26 mouse cellular contexts compared by ENCODE assay signal in the genomic region with DNA sequence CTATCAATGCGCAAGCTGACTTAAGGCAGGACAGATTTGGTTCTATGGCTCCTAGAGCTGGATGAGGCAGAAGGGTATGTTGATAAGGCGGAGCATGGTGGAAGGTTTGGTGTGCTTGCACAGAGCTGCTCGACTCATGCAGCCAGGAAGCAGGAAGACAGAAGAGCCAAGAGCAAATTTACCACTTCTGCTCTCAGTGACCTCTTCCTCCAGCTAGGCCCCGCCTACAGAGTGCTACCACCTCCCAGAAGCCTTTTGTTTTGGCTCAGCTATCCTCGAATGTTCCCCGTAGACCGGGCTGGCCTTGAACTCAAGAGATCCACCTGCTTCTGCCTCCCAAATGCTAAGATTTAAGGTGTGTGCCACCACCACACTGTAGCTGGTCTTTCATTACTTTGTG. TPM values are rescaled to one million over a fixed set of nuclear protein-coding genes. Genes with fewer than 3 reads are reported as not detected.
A peak's percentile ranks its signal among the peaks of the same experiment; 100 is the strongest.
DNase-seq lines count a peak whose midpoint lies in the region; ATAC-seq and TF ChIP-seq lines count a peak whose summit lies in the region.
"Had no signal": no experiment of that assay in that cellular context is flagged by ENCODE, and none has a peak within 500 bp of the region (broad histone marks: within the 10 kb centered on the region; RNA-seq: fewer than 3 reads in every experiment).

No protein-coding gene starts in this region.

- H3K4me3 ChIP-seq in heart, embryonic 11.5 days (ENCODE audit: low read depth, low read length): no peak overlapping the region
- no peak overlapping the region for H3K4me3 ChIP-seq in ES-Bruce4 (ENCODE audit: low read depth, low read length)
- H3K4me3 ChIP-seq: forebrain, embryonic 13.5 days; midbrain, embryonic 15.5 days; neural tube, embryonic 12.5 days had no signal

- H3K4me2 ChIP-seq in heart, embryonic 11.5 days: no peak overlapping the region
- H3K4me2 ChIP-seq: forebrain, embryonic 13.5 days; hindbrain, embryonic 14.5 days; midbrain, embryonic 15.5 days; neural tube, embryonic 12.5 days had no signal

- H3K27me3 ChIP-seq in heart, embryonic 11.5 days (ENCODE audit: control insufficient read depth, insufficient read depth, low read length): no peaks in the 10 kb centered on the region
- H3K27me3 ChIP-seq in ES-Bruce4 (ENCODE audit: control insufficient read depth, insufficient read depth, low read length, poor library complexity, severe bottlenecking): no peaks in the 10 kb centered on the region
- H3K27me3 ChIP-seq: forebrain, embryonic 13.5 days; midbrain, embryonic 15.5 days; neural tube, embryonic 12.5 days; Patski had no signal

- TF ChIP-seq POLR2A in ES-Bruce4 (IDR thresholded peaks at IDR 0.05; ENCODE audit: insufficient read depth, low read length): no peak

- no peak overlapping the region for H3K27ac ChIP-seq in heart, embryonic 11.5 days (ENCODE audit: low read depth, low read length)
- H3K27ac ChIP-seq in ES-Bruce4 (ENCODE audit: insufficient read depth, low read length): peak overlapping the region; percentile 53
- H3K27ac ChIP-seq: forebrain, embryonic 13.5 days; hindbrain, embryonic 14.5 days; macrophage; midbrain, embryonic 15.5 days; neural tube, embryonic 12.5 days had no signal

- TF ChIP-seq CTCF in ES-Bruce4 (IDR thresholded peaks at IDR 0.05; ENCODE audit: low read depth, low read length): no peak

- H3K4me1 ChIP-seq in heart, embryonic 11.5 days (ENCODE audit: control insufficient read depth, insufficient read depth, low read length): peaks cover 8% of the 10 kb centered on the region; the same call in 1 of the 2 replicates
- H3K4me1 ChIP-seq in ES-Bruce4 (ENCODE audit: control insufficient read depth, insufficient read depth, low read length): no peaks in the 10 kb centered on the region

- WGBS in heart, embryonic 11.5 days (ENCODE audit: insufficient replicate concordance): 64% methylated on average over 7 of the region's 7 CpGs

- no peaks in the 10 kb centered on the region for H3K9me3 ChIP-seq in heart, embryonic 11.5 days (replicated peaks; ENCODE audit: control insufficient read depth, low read length)
- no peaks in the 10 kb centered on the region for H3K9me3 ChIP-seq in ES-Bruce4 (replicated peaks; ENCODE audit: control insufficient read depth, insufficient read depth, low read length, poor library complexity, severe bottlenecking)
- H3K9me3 ChIP-seq: forebrain, embryonic 13.5 days; midbrain, embryonic 15.5 days; neural tube, embryonic 12.5 days had no signal

- H3K36me3 ChIP-seq in heart, embryonic 11.5 days (ENCODE audit: control insufficient read depth, insufficient read depth, low read length): no peaks in the 10 kb centered on the region
- peaks cover 3% of the 10 kb centered on the region for H3K36me3 ChIP-seq in ES-Bruce4 (ENCODE audit: control insufficient read depth, insufficient read depth, low read length, poor library complexity, severe bottlenecking)
- H3K36me3 ChIP-seq: midbrain, embryonic 15.5 days; neural tube, embryonic 12.5 days had no signal

- no peak for TF ChIP-seq EP300 in ES-Bruce4 (IDR thresholded peaks at IDR 0.05; ENCODE audit: insufficient read depth, low read depth, low read length)

- peak; percentile 90 for DNase-seq in heart, adult 11 months
- peak; percentile 31 for DNase-seq in induced T-regulatory cell, adult 2 months (ENCODE audit: low read depth)
- peak; percentile 4 to 7 for DNase-seq in monocyte, adult 2 months (ENCODE audit: low read depth in 1 of 2, low spot score in 2 of 2)
- DNase-seq in gastrocnemius, postnatal 25 days: no peak
- DNase-seq in layer of hippocampus, adult 9-10 months (ENCODE audit: low spot score): no peak
- no peak for DNase-seq in spleen, postnatal 4 days (ENCODE audit: low spot score in 2 of 2)
- DNase-seq: adrenal gland, adult 2 months; B cell, adult 2 months; cerebellum, adult 9-10 months; embryo, embryonic 11 days; heart, postnatal 14 days; kidney, adult 11 months; kidney, postnatal 14 days; layer of hippocampus, adult 9-11 months; left cerebral cortex, postnatal 4 days; right cerebral cortex, postnatal 25 days; thymus, adult 2 months had no signal

- H3K9ac ChIP-seq in heart, embryonic 11.5 days (ENCODE audit: low read depth, low read length): no peak overlapping the region
- H3K9ac ChIP-seq in ES-Bruce4 (ENCODE audit: low read depth, poor library complexity, severe bottlenecking): no peak overlapping the region
- H3K9ac ChIP-seq: forebrain, embryonic 13.5 days; hindbrain, embryonic 14.5 days; midbrain, embryonic 15.5 days; neural tube, embryonic 12.5 days had no signal

- ATAC-seq in heart, embryonic 11.5 days (replicated peaks; ENCODE audit: insufficient number of reproducible peaks, low FRiP score, low TSS enrichment): no peak
- ATAC-seq: forebrain, embryonic 13.5 days; midbrain, embryonic 15.5 days; Patski had no signal

RNA-seq across cellular contexts. Expression of a gene that starts 2.0 kb away (rescaled TPM):
- polyA plus RNA-seq in heart, embryonic 11.5 days (2014; fragmentation: Nextera tagmentation; extraction: Ambion mirVana): 21.4 and 23.2 TPM in 2 replicates
- polyA plus RNA-seq in ES-Bruce4 (2011; ENCODE audit: insufficient read depth, insufficient read length, low read depth, missing spikeins): 91.6 and 92.8 TPM in 2 replicates
- total RNA-seq in gastrocnemius, postnatal 25 days (2021): under 1 TPM; 0.31 to 0.72 TPM

RNA-seq across cellular contexts. Expression of a gene that starts 38.7 kb away (rescaled TPM):
- polyA plus RNA-seq in heart, embryonic 11.5 days (2014; fragmentation: Nextera tagmentation; extraction: Ambion mirVana): not detected in 2 replicates
- polyA plus RNA-seq in ES-Bruce4 (2011; ENCODE audit: insufficient read depth, insufficient read length, low read depth, missing spikeins): 1.2 TPM in 1 of 2 replicates, not detected in the other
- not detected for total RNA-seq in gastrocnemius, postnatal 25 days (2021)
- total RNA-seq: adrenal gland, adult 2 months; heart, postnatal 14 days had no signal
- polyA plus RNA-seq: adrenal gland, adult 2 months; macrophage; neural tube, embryonic 12.5 days; Patski; stomach, embryonic 14.5 days had no signal

RNA-seq across cellular contexts. Expression of a gene that starts 49.2 kb away (rescaled TPM):
- polyA plus RNA-seq in heart, embryonic 11.5 days (2014; fragmentation: Nextera tagmentation; extraction: Ambion mirVana): 13.6 and 14.3 TPM in 2 replicates
- polyA plus RNA-seq in ES-Bruce4 (2011; ENCODE audit: insufficient read depth, insufficient read length, low read depth, missing spikeins): 12.4 and 13.3 TPM in 2 replicates
- total RNA-seq in gastrocnemius, postnatal 25 days (2021): 10 to 100 TPM; 58.9 to 62.0 TPM

Comparison
In these comparisons a context has a peak if more than half of its experiments do, and no peak if none do; other contexts are left out.
1. DNase-seq: peak in heart, adult 11 months (single experiment), induced T-regulatory cell, adult 2 months (single experiment) and monocyte, adult 2 months (2 of 2); none in gastrocnemius, postnatal 25 days (single experiment), layer of hippocampus, adult 9-10 months (single experiment) and spleen, postnatal 4 days (0 of 2).